Mouse (Mus musculus): ENCODE measurements at regions not wholly inside any gene's neighbourhood (a gene's known extent, or its start where the extent isn't known, plus 50 kb on each side); places are given as distances from the start of the nearest gene placed in this dataset.

DNA sequence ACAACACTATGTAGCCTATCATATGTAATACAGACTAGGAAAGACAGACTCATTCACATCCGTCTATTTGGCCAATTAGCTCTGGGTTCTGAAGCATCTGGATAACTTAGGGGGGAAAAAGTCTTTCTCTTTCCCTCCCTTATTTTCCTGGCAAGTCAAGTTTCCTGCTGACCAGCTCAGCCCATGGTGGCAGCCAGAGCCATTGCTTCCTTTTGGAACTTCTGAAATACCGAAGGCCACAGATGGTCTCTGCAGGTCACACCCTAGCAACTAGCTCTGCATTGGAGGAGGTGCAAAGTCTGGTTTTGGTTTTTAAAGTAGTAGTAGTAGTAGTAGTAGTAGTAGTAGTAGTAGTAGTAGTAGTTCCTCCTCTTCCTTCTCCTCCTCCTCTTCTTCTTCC is 76.6 kb upstream of the Gm15217 start:
- no peak for TF ChIP-seq CTCF (IDR thresholded peaks at IDR 0.05; ENCODE audit: borderline replicate concordance, insufficient read depth, low read length)
- TF ChIP-seq POLR2A (IDR thresholded peaks at IDR 0.05; ENCODE audit: low read depth, low read length) = no peak
